Mouse (Mus musculus) ovary, postnatal 10 days (tissue): ENCODE data around the gene Dcp1b.
"Not testable (repeated sequence)": the region's sequence is repeated elsewhere in the genome, so short reads cannot be mapped to it uniquely, and the experiment has no call there.

ENCODE experiments used
- DNase-seq: peaks from one replicate; pipeline ENCODE4 v3.0.0; 2022; ENCODE audit warnings: low spot score

Gene Dcp1b

GRCm38 (mm10) chr6:119196382-119197305, 21.6 kb downstream of the Dcp1b start, which contains the start of gene Cacna1c:
Gene Cacna1c, minus strand, starts transcription at chr6:119196418.
- no peak for DNase-seq

GRCm38 (mm10) chr6:119198534-119199273, 23.7 kb downstream of the Dcp1b start:
- DNase-seq: no peak

GRCm38 (mm10) chr6:119199274-119199879, 24.3 kb downstream of the Dcp1b start:
- no peak for DNase-seq

GRCm38 (mm10) chr6:119200362-119200761, 25.3 kb downstream of the Dcp1b start:
- no peak for DNase-seq

- DNase-seq: no peak
Measured at GRCm38 (mm10) chr6:119201575-119201974, 26.5 kb downstream of the Dcp1b start.

GRCm38 (mm10) chr6:119204286-119204685, 29.2 kb downstream of the Dcp1b start:
- DNase-seq: no peak

GRCm38 (mm10) chr6:119204915-119205314, 29.9 kb downstream of the Dcp1b start:
- no peak for DNase-seq

- DNase-seq: not testable (repeated sequence)
Measured at GRCm38 (mm10) chr6:119206006-119206405, 31.0 kb downstream of the Dcp1b start.

GRCm38 (mm10) chr6:119213375-119213774, 38.3 kb downstream of the Dcp1b start:
- no peak for DNase-seq

GRCm38 (mm10) chr6:119214190-119214589, 39.1 kb downstream of the Dcp1b start:
- DNase-seq: no peak

GRCm38 (mm10) chr6:119215040-119215613, 40.1 kb downstream of the Dcp1b start:
- no peak for DNase-seq

- DNase-seq: no peak
Measured at GRCm38 (mm10) chr6:119217661-119218060, 42.6 kb downstream of the Dcp1b start.

- no peak for DNase-seq
Measured at GRCm38 (mm10) chr6:119218591-119218990, 43.5 kb downstream of the Dcp1b start.

- no peak for DNase-seq
Measured at GRCm38 (mm10) chr6:119219237-119219870, 44.3 kb downstream of the Dcp1b start.

GRCm38 (mm10) chr6:119220297-119220696, 45.2 kb downstream of the Dcp1b start:
- DNase-seq: no peak

- no peak for DNase-seq
Measured at GRCm38 (mm10) chr6:119224451-119225195, 49.6 kb downstream of the Dcp1b start.

GRCm38 (mm10) chr6:119225226-119225625, 50.2 kb downstream of the Dcp1b start:
- DNase-seq: no peak

- no peak for DNase-seq
Measured at GRCm38 (mm10) chr6:119225731-119226130, 50.7 kb downstream of the Dcp1b start.

- no peak for DNase-seq
Measured at GRCm38 (mm10) chr6:119227001-119227400, 51.9 kb downstream of the Dcp1b start.

GRCm38 (mm10) chr6:119228861-119229603, 54.0 kb downstream of the Dcp1b start:
- DNase-seq: no peak
